Mouse (Mus musculus) ovary, postnatal 14 days (tissue): ENCODE data around the gene Naa80.

Experiments used
- DNase-seq: peaks from one replicate; pipeline ENCODE4 v3.0.0; 2022; ENCODE audit warnings: low spot score

The Naa80 gene

GRCm38 (mm10) chr9:107578587-107578986 is at the start of gene Naa80:
Gene Naa80, plus strand, starts transcription at chr9:107578887.
- DNase-seq, result no peak

GRCm38 (mm10) chr9:107533791-107534407 is 44.8 kb upstream of the Naa80 start, which contains the start of gene Tmem115:
Gene Tmem115, plus strand, starts transcription at chr9:107533945.
- peak; percentile 78 for DNase-seq

- DNase-seq, result no peak
Observed at GRCm38 (mm10) chr9:107534408-107535202, 44.1 kb upstream of the Naa80 start.

GRCm38 (mm10) chr9:107538231-107538630 is 40.5 kb upstream of the Naa80 start:
- DNase-seq, result no peak

GRCm38 (mm10) chr9:107538711-107539110 is 40.0 kb upstream of the Naa80 start:
- no peak for DNase-seq

- DNase-seq, result no peak
Observed at GRCm38 (mm10) chr9:107539940-107540339, 38.7 kb upstream of the Naa80 start.

GRCm38 (mm10) chr9:107540420-107540819 is 38.3 kb upstream of the Naa80 start:
- no peak for DNase-seq

GRCm38 (mm10) chr9:107541005-107541404 is 37.7 kb upstream of the Naa80 start:
- no peak for DNase-seq

- peak; percentile 86 for DNase-seq
Observed at GRCm38 (mm10) chr9:107541474-107542351, 37.0 kb upstream of the Naa80 start, which contains the start of the genes Cyb561d2 and Nprl2. Gene Cyb561d2, minus strand, starts transcription at chr9:107542193. Gene Nprl2, plus strand, starts transcription at chr9:107542226.

- DNase-seq, result no peak
Observed at GRCm38 (mm10) chr9:107542352-107542686, 36.4 kb upstream of the Naa80 start.

- no peak for DNase-seq
Observed at GRCm38 (mm10) chr9:107542721-107543120, 36.0 kb upstream of the Naa80 start.

GRCm38 (mm10) chr9:107543299-107543698 is 35.4 kb upstream of the Naa80 start:
- no peak for DNase-seq

- DNase-seq, result no peak
Observed at GRCm38 (mm10) chr9:107544196-107544700, 34.4 kb upstream of the Naa80 start.

GRCm38 (mm10) chr9:107544729-107545128 is 34.0 kb upstream of the Naa80 start:
- no peak for DNase-seq

- DNase-seq, result no peak
Observed at GRCm38 (mm10) chr9:107545199-107545598, 33.5 kb upstream of the Naa80 start.

GRCm38 (mm10) chr9:107545602-107546001 is 33.1 kb upstream of the Naa80 start:
- DNase-seq, result peak; percentile 76

- peak; percentile 85 for DNase-seq
Observed at GRCm38 (mm10) chr9:107547026-107547425, 31.7 kb upstream of the Naa80 start, which contains the start of gene Zmynd10. Gene Zmynd10, plus strand, starts transcription at chr9:107547298.

GRCm38 (mm10) chr9:107547957-107548356 is 30.7 kb upstream of the Naa80 start:
- DNase-seq, result no peak

GRCm38 (mm10) chr9:107548820-107549219 is 29.9 kb upstream of the Naa80 start:
- no peak for DNase-seq

- DNase-seq, result no peak
Observed at GRCm38 (mm10) chr9:107549297-107550074, 29.2 kb upstream of the Naa80 start.

GRCm38 (mm10) chr9:107550491-107551116 is 28.1 kb upstream of the Naa80 start:
- DNase-seq, result no peak
